Mouse (Mus musculus) lung, adult 2 months (tissue): ENCODE results near the gene Cd5.

Experiments used
- CTCF ChIP-seq: fragments of 200-500 bp; IDR thresholded peaks from 2 replicates; pipeline ENCODE4 v1.5.1; 2011; ENCODE audit warnings: mild to moderate bottlenecking, low read length, control low read depth; ENCODE audit not compliant: insufficient read depth
- POLR2A ChIP-seq: fragments of 200-500 bp; IDR thresholded peaks from 2 replicates; pipeline ENCODE4 v1.6.1; 2011; ENCODE audit warnings: low read depth, mild to moderate bottlenecking, control low read depth, low read length, borderline replicate concordance; ENCODE audit errors: extremely low read depth

DNA sequence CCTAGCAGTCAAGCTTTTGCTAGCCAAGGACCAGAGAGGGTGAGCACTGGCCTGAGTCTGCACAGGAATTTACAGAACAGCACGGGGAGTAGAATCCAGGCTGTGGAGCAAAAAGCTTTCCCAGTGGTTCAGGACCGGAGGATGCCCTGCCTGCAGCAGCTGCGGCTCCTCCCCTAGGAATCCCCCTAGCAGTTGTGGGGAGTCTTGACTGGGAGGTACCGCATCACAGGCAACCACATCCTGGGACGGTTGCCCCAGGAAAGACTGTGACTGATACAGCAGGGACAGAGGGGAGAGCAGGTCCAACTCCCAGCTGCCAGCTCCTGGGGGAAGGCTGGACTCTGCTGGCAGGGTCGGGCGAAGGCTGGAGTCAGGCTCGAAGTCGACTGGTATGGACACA, 49.4 kb upstream of the Cd5 start:
- TF ChIP-seq POLR2A (no peak), CTCF (no peak)
